Mouse (Mus musculus) thymus, adult 2 months (tissue): ENCODE measurements around the gene Prdm5.

Experiments
- CTCF ChIP-seq: fragments of 200-500 bp; IDR thresholded peaks from 2 replicates; pipeline ENCODE4 v1.5.1; 2012; ENCODE audit warnings: mild to moderate bottlenecking, control low read depth, low read length, moderate library complexity, borderline replicate concordance; ENCODE audit not compliant: control insufficient read depth, poor library complexity, insufficient read depth; ENCODE audit errors: extremely low read depth
- POLR2A ChIP-seq: fragments of 200-500 bp; IDR thresholded peaks from 2 replicates; pipeline ENCODE4 v1.6.1; 2012; ENCODE audit warnings: mild to moderate bottlenecking, low read length, control low read depth, moderate library complexity; ENCODE audit not compliant: control insufficient read depth, poor library complexity, insufficient read depth; ENCODE audit errors: extremely low read depth

GRCm38 (mm10) chr6:65892045-65892660 is 113.4 kb downstream of the Prdm5 start:
- TF ChIP-seq CTCF (no peak), POLR2A (no peak)
